Mouse (Mus musculus): ENCODE results near the gene Ccdc9b.

Gene Ccdc9b

GRCm38 (mm10) chr2:118776295-118776694 lies 13.8 kb upstream of the Ccdc9b start:
- no peak for DNase-seq (ENCODE audit: low spot score)

GRCm38 (mm10) chr2:118775846-118776245 lies 13.4 kb upstream of the Ccdc9b start:
- DNase-seq (ENCODE audit: low spot score), result no peak

DNA sequence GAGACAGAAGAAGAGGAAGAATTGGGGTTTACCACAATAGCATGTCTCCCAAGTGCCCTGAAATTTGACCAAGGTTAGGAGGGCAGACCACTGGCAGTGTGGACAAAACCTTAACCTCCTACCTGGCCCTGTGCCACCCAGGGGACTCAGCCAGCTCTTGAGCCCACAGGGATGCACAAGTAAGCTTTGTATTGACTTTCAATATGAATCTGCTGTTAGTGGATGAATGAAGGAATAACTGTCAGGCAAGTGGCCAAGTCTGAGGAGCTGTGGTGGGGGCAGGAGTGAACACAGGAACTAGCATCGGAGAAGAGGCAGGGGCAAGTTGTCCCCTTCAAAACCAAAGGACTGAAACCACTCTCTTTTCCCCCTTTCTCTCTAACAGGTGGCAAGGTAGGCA lies 12.9 kb upstream of the Ccdc9b start:
- no peak for DNase-seq (ENCODE audit: low spot score)

DNA sequence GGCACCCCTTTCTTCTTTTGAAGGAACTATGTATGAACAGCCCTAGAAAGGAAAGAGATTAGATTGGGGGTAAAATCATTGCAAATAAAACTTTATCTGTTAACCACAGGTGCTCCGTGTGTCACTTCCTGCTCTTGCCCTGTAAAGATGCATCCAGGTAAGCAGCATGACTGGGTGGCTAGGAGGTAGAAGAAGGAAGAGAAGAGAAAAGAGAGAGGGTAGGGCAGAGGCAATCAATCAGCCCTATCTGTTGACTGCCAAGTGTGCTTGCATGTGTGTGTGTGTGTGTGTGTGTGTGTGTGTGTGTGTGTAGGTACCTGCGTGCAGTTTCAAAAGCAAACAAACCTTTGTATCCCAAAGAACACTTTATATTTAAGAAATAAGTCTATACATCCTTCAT lies 12.1 kb upstream of the Ccdc9b start:
- no peak for DNase-seq (ENCODE audit: low spot score)

- DNase-seq (ENCODE audit: low spot score), result no peak
Measured at GRCm38 (mm10) chr2:118772158-118772874, 9.9 kb upstream of the Ccdc9b start, which contains the start of gene Phgr1. Gene Phgr1, plus strand, starts transcription at chr2:118772769.

DNA sequence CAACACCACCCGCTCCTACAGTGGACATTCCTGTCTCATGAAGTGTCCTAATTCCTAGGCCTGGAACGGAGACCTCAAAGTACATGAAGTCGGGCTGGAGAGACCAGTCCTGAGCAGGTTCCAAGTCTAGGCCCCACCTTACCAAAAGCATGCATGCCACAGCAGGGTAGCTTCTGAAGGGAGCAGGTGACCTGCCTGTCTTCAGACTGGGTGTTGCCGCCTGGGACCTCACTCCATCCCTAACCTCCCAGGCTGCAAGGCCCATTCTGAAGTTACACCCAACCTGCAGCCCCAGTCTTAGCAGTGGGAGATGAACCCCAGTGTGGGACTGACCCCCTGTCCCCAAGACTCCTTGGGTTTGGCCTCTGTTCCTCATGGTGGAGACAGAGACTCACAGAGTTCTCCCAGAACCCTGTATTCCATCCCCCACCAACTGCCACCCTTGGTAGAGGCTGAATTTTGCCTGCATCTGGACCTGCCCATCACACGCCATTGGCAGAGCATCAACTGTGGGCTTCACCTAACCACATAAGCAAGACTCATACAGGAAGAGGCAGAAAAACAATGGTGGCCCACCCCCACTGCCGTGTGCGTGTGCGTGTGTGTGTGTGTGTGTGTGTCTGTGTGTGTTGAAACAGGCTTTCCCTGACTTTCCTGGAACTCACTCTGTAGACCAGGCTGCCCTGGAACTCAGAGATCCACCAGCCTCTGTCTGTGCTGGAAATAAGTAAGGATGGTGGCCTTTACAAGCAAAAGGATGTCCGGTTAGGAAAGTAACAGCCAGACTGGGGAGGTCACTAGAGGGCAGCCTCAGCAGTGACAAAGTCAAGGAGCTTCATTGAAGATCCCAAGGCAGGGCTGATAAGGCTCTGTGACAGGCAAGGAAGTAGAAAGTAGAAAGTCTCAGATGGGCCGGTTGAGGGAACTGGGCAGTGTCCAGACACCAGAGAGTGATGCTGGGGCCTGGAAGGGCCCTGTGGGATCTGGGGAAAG lies 3.9 kb upstream of the Ccdc9b start:
- DNase-seq (ENCODE audit: low spot score), result no peak

DNA sequence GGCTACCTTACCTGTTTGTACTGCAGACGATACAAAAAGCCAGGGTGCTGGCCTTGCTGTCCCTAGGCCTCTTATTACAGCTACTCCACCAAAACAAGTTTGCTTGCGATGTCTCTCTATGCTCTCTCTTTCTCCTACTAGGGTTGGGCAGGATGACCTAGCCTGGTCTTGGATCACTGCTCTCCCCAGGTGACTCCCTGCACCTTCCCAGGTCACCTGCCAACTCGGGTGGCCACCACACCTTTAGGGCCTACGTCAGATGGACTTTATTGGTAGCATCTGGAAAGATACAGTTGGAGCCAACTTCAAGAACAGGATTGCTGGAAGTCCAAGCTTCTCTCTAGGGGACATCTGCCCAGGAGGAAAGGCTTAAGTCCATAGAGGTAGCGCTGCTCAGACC lies 2.4 kb upstream of the Ccdc9b start:
- DNase-seq (ENCODE audit: low spot score), result no peak

DNA sequence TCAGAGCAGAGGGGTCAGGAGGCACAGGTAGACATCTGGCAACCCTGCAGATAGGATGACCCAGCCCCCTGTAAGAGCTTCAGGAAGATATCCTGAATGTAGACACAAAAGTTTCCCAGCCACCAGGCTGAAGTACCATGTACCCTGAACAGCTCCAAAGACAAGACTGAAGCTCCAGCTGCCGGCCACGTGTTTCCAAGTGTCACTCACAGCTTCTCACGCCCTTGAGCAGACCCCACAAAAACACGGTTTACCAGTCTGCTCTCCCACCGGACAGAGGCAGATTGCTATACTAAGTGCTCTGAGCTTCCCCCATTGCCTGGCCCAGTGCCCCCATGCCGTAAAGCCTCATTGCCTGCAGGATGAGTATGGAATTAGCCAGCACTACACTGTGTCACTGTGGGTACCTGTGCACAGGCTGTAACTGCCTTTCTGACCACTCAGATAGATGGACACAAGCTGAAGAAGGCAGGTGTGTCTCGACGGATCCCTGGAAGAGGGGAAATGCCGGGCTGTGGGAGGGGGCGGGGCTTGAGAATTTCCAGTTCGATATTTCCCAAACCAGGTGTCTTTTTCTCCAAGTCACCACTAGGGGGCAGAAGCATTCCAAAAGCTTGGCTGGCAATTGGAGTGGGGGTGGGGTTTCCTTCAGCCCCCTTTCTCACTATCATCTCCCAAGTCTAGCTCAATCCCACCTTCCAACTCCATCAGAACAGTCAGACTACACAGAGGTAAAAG lies 1.8 kb upstream of the Ccdc9b start:
- no peak for DNase-seq (ENCODE audit: low spot score)

DNA sequence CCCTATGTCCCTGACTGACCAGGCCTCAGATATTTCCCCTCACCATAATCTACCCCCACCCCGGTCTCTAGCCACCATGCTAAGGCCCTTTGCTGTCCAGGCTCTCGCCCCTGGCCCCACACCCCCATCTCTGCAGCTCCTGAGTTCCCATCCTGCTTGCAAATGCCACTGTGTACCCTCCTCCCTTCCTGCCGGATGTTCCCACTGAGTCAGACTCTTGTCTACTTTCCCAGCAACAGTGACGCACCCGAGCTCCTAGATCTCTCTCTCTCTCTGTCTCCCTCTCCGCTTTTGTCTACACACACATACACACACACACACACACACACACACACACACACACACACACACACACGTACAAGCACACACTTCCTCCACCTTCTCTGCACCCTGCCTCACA lies 1.0 kb upstream of the Ccdc9b start:
- no peak for DNase-seq (ENCODE audit: low spot score)

GRCm38 (mm10) chr2:118762784-118763148 lies 305 bp upstream of the Ccdc9b start:
- DNase-seq (ENCODE audit: low spot score), result no peak

DNA sequence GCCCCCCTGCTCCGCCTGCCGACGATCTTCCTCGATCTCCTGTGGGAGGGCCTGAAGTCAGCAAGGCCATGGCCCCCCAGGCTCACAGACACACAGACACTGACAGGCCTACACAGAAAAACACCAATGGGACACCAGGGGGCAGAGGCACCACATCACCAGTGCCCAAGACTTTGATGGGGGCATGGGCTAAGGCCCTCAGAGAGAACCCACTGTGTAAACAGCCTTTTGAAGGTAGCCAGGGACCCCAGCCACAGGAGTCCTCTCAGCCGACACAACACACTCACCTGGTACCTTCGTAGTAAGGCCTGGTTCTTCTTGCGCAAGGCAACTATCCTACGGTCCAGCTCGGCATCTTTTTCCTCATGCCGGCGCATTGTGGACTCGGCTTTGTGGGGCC lies 1.1 kb downstream of the Ccdc9b start:
- no peak for DNase-seq (ENCODE audit: low spot score)

- DNase-seq (ENCODE audit: low spot score), result no peak
Measured at GRCm38 (mm10) chr2:118760311-118761025, 2.0 kb downstream of the Ccdc9b start.

GRCm38 (mm10) chr2:118759828-118760227 lies 2.6 kb downstream of the Ccdc9b start:
- DNase-seq (ENCODE audit: low spot score), result no peak

- DNase-seq (ENCODE audit: low spot score), result no peak
Measured at GRCm38 (mm10) chr2:118756103-118756502, 6.4 kb downstream of the Ccdc9b start.

- DNase-seq (ENCODE audit: low spot score), result no peak
Measured at GRCm38 (mm10) chr2:118755407-118755806, 7.1 kb downstream of the Ccdc9b start.

DNA sequence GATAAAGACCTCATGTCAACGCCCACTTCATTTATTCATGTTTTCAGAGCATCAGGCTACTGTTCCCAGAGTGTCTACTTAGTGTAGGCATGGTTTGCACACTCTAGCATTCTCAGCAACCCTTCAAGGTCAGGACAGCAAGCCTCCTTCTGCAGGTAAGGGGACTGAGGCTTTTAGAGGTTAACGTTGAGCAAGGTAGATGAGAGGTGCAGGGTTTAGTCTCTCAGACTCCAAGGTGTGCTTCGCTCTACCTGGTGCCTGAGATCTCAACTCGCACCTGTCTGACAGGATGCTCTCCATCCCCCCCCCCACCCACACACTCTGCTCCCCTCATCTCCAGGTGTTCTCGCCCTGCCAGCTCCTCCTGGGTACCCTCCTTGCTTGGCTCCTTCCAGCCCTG lies 8.3 kb downstream of the Ccdc9b start:
- no peak for DNase-seq (ENCODE audit: low spot score)

- no peak for DNase-seq (ENCODE audit: low spot score)
Measured at GRCm38 (mm10) chr2:118752792-118753108, 9.7 kb downstream of the Ccdc9b start.

DNA sequence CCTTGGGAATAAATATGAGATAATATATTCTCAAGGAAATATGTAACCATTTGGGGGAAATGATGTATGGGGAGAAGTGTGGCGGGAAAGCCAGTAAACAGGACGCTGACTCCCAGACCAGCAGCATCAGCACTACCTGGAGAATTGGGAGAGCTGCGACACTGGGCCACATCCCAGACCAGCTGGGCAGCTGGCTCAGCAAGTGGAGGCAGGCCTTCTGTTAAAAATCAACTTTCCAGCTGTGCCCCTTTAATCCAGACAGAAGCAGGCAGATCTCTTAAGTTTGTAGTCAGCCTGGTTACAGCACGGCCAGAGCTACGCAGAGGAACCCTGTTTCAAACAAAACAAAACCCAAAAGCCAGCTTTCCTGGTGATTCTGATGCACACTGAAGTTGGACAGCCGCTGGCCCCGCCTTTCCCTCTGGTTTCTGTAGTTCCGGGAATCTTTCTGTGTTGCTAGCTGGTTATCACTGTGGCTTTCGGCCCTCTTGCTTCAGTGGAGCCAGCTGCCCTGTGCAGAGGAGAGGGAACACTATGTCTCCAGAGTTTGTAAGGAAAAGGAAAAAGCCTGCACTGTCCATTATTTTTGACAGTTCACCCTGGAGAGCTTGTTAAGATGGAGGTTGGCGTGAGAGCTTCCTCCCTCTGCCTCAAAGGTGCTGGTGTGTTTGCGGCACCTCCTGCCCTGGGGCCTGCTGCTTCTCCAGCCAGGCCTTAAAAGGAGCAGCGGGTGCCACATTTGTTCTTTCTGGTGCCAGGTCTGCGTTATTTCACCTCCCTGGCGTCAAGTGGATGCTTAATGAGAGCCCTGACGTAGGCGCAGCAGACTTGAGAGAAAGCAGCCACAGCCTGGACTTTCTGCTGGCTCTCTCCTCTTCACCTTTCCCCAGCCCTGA lies 10.3 kb downstream of the Ccdc9b start:
- no peak for DNase-seq (ENCODE audit: low spot score)

DNA sequence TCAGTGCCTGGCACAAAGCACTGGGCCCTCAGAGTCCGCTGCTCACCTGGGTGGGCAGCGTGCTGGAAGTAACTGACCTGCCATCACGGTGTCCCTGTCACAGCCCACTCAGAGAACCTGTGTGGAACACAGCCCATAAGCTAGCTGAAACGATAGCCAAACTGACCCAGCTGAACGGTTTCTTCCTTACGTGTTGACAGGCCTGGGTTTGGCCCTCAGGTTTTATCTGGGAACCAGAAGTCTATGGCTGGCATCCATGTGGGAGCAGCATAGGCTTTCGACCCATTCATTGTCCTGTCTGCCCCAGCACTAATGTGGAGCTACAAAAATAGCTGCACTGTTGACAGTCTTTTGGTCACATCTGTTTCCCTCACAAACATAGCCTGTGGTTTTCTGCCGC lies 12.0 kb downstream of the Ccdc9b start:
- DNase-seq (ENCODE audit: low spot score), result no peak

GRCm38 (mm10) chr2:118749341-118749884 lies 13.0 kb downstream of the Ccdc9b start:
- no peak for DNase-seq (ENCODE audit: low spot score)

All from ovary, postnatal 14 days (tissue).